Mouse (Mus musculus): ENCODE measurements around the gene Lyzl4. TPM values are rescaled to one million over a fixed set of nuclear protein-coding genes. Genes with fewer than 3 reads are reported as not detected.

Gene Lyzl4
- total RNA-seq, 2 experiments from 2014 or later, result 0.76 to 1.5 TPM

DNA sequence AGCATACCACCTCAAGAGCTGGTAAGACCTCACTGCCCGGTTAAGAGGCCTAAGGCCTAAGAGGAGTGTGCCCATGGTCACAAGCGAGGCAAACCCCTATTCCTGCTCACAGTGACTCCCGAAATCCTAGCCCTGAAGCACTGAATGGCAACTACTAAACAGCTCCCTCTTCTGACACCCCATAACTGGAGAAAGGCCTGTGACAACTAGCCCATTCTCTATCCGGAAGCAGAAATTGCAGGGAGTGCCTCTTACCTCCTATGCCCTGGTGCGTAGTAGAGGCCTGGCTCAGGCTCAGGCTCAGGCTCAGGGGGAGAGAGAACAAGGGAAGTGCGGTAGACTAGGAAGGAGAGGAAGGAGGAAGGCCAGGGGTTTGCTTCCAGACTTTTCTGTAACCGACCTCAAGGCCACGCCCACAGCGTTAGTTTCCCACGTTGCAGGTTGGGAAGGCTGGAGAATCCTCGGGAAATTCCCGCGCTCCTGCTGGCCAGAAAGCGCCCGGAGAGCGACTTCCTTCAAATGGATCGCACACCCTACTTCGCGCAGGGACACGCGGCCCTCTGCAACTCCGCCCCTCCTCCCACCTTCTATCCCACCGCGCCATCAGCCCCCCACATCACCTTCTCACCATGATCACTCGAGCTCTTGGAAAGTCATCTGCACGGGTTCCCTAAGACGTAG, 521 bp downstream of the Lyzl4 start:
- Histone ChIP-seq H3K4me3 (peak overlapping the region; percentile 73), H3K27ac (peak overlapping the region; percentile 97)
- TF ChIP-seq CTCF (conservative IDR thresholded peaks at IDR 0.05), result peak; percentile 44
- peak in 1 of 2 experiments; percentile 34 for DNase-seq (ENCODE audit: low spot score in 2 of 2)

DNA sequence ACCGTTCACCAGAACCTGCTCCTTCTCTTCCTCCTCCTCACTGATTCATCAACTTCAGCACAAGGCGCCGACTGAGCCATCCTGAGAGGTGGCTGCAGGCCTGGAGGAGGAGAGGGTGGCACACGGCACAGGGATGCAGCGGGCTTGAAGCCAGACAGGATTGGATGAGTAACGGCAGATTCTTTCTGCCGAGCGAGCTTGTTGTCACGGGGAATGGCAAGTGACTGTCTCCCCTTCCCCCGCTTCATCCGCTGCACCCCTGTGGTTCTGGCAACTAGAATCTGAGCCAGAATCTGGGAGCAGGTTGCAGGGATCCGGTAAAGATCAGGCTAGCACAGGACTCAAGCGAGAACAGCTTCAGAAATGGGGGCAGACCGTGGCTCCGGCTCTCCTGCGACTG, 2.1 kb downstream of the Lyzl4 start:
- peak; percentile 72 to 85 for DNase-seq (ENCODE audit: low spot score in 2 of 2)
- H3K27ac ChIP-seq, result peak overlapping the region; percentile 97
- H3K4me3 ChIP-seq, result peak overlapping the region; percentile 73
- TF ChIP-seq CTCF (conservative IDR thresholded peaks at IDR 0.05), result no peak

- TF ChIP-seq CTCF (conservative IDR thresholded peaks at IDR 0.05), result no peak
- Histone ChIP-seq H3K4me3 (no peak overlapping the region), H3K27ac (no peak overlapping the region)
- DNase-seq (ENCODE audit: low spot score in 2 of 2), result no peak
Observed at GRCm38 (mm10) chr9:121635835-121636576, 5.9 kb downstream of the Lyzl4 start.

GRCm38 (mm10) chr9:121633306-121633705, 8.6 kb downstream of the Lyzl4 start:
- H3K4me3 ChIP-seq, result no peak overlapping the region
- TF ChIP-seq CTCF (conservative IDR thresholded peaks at IDR 0.05), result no peak
- no peak for DNase-seq (ENCODE audit: low spot score in 2 of 2)
- H3K27ac ChIP-seq, result no peak overlapping the region

GRCm38 (mm10) chr9:121632891-121633290, 9.0 kb downstream of the Lyzl4 start:
- TF ChIP-seq CTCF (conservative IDR thresholded peaks at IDR 0.05), result no peak
- Histone ChIP-seq H3K27ac (no peak overlapping the region), H3K4me3 (no peak overlapping the region)
- no peak for DNase-seq (ENCODE audit: low spot score in 2 of 2)

- H3K4me3 ChIP-seq, result no peak overlapping the region
- no peak for TF ChIP-seq CTCF (conservative IDR thresholded peaks at IDR 0.05)
- no peak for DNase-seq (ENCODE audit: low spot score in 2 of 2)
- no peak overlapping the region for H3K27ac ChIP-seq
Observed at GRCm38 (mm10) chr9:121631946-121632345, 9.9 kb downstream of the Lyzl4 start.

DNA sequence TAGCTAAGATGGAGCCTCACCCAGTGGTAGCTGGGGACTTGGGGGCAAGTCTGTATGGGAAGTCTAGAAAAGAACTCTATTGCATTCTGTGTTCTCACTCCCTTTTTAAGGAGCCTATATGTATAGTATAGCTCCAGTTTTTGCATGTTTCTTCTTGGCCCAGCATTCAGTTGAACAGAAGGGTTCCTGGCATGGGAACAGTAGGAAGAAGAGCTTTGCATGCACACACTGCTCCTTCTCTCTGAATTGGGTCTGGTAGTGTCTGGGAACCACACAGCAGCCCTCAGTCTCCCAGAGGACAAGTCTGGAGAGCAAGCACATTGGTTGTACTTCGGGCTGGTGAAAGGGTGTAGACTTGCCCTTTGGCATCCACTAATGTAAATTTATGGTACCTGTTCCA, 11.3 kb downstream of the Lyzl4 start:
- no peak for TF ChIP-seq CTCF (conservative IDR thresholded peaks at IDR 0.05)
- DNase-seq (ENCODE audit: low spot score in 2 of 2), result no peak
- no peak overlapping the region for H3K27ac ChIP-seq
- H3K4me3 ChIP-seq, result no peak overlapping the region

DNA sequence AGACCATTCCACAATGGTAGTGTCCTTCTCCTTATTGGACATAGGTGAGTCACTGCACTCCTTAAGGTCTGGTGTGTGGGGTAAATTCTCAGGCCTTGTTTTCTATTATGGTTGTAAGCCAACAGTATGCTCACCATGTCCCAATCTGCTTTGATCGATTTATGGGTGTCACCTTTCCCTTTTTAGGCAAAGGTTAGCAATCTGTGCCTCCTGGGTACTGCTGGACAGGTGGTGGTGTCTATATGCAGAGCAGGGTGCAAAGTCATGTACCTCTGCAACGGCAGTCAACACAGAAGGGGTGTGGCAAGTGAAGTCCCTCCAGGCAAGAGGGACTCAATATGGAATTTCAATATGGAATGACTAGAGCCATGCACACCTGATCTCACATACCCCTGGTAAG, 17.0 kb downstream of the Lyzl4 start:
- no peak for DNase-seq (ENCODE audit: low spot score in 2 of 2)
- no peak for TF ChIP-seq CTCF (conservative IDR thresholded peaks at IDR 0.05)
- Histone ChIP-seq H3K4me3 (no peak overlapping the region), H3K27ac (no peak overlapping the region)

DNA sequence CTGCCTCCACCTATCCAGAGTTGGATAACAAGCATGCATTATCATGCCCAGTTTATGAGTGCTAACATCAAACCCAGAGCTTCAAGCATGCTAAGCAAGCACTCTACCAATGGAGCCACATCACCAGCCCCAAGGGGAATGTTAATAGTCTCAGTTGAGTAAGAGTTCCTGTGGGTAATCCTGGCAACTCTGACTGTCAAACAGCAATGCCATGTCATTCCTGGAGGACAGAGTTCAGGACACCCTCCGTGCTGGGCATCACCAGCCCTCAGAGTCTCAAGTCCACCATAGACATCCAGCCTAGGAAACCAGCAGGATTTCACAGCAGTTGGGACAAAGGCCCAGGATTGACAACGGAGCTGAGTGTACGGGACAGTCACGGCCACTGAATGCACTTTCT, 18.7 kb downstream of the Lyzl4 start:
- Histone ChIP-seq H3K4me3 (no peak overlapping the region), H3K27ac (no peak overlapping the region)
- DNase-seq (ENCODE audit: low spot score in 2 of 2), result no peak
- TF ChIP-seq CTCF (conservative IDR thresholded peaks at IDR 0.05), result no peak

DNA sequence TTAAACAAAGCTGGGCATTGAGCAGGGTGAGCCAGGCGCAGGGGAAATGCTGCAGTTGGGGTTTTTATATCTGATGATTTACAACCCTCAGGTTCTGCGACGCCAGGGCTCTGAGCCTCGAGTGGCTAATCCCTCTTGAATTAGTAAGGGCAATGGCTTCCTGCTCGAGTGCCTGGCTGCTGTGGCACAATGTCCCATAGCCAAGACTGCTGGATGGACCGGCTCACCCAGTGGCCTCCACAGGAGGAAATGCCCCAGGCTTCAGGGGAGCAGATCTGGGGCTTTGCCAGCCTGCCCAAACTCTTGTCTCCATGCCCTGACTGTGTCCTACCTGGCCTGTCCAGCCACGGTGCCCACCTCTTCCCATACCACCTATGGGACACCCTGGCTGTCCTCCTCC, 22.5 kb downstream of the Lyzl4 start:
- Histone ChIP-seq H3K27ac (no peak overlapping the region), H3K4me3 (no peak overlapping the region)
- no peak for DNase-seq (ENCODE audit: low spot score in 2 of 2)
- no peak for TF ChIP-seq CTCF (conservative IDR thresholded peaks at IDR 0.05)

DNA sequence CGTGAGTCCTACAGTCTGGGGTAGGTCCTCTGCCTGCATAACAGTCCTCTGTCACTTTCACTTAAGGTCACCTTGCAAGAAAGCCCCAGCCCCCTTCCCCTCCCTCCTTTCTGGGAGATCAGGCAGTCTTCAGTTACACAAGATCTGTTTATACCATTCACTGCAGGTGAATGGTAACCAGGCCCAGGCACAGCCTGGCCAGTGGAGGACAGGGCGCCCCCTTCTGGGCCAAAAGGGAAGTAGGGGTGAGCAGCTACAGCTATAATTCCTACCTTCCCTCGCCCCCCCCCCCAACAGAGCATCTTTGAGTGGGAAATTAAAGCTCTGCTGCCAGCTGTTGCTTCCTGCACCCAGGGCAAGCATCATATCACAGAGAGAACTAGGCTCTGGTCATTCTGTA, 25.4 kb downstream of the Lyzl4 start:
- DNase-seq (ENCODE audit: low spot score in 2 of 2), result no peak
- peak; percentile 64 for TF ChIP-seq CTCF (conservative IDR thresholded peaks at IDR 0.05)
- Histone ChIP-seq H3K27ac (no peak overlapping the region), H3K4me3 (no peak overlapping the region)

GRCm38 (mm10) chr9:121614241-121614757, 27.6 kb downstream of the Lyzl4 start:
- no peak overlapping the region for H3K4me3 ChIP-seq

GRCm38 (mm10) chr9:121613192-121613591, 28.7 kb downstream of the Lyzl4 start:
- Histone ChIP-seq H3K4me3 (no peak overlapping the region), H3K27ac (no peak overlapping the region)
- no peak for DNase-seq (ENCODE audit: low spot score in 2 of 2)
- TF ChIP-seq CTCF (conservative IDR thresholded peaks at IDR 0.05), result no peak

More at GRCm38 (mm10) chr9:121614241-121614757, 27.6 kb downstream of the Lyzl4 start:
- DNase-seq (ENCODE audit: low spot score in 2 of 2), result no peak
- no peak overlapping the region for H3K27ac ChIP-seq
- no peak for TF ChIP-seq CTCF (conservative IDR thresholded peaks at IDR 0.05)

DNA sequence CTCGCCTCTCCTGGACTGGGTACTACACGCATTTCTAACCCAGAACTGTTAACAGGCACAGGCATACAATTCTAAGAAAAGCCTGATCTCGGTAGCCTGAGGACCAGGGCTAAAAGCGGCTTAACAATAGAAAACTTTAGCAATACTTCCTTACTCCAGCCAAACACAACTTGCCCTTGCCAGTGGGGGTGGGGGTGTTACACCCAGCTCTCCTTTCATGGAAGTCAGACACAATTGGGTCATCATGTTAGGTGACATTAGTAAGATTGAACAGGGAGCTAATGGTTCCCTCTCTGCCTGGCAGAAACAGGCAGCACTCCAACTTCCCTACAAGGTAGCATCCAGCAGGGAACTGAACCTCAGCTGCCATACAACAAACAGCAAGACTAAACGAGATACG, 32.5 kb downstream of the Lyzl4 start:
- Histone ChIP-seq H3K27ac (no peak overlapping the region), H3K4me3 (no peak overlapping the region)
- DNase-seq (ENCODE audit: low spot score in 2 of 2), result no peak
- no peak for TF ChIP-seq CTCF (conservative IDR thresholded peaks at IDR 0.05)
